Mouse (Mus musculus): ENCODE data around the gene Zfp146. TPM values are rescaled to one million over a fixed set of nuclear protein-coding genes. Genes with fewer than 3 reads are reported as not detected.
A peak's percentile ranks its signal among the peaks of the same experiment; 100 is the strongest.

Gene Zfp146
- total and polyA plus RNA-seq, 2 experiments from 2014 or later, result 5.7 to 18.6 TPM

- Histone ChIP-seq H3K4me1 (ENCODE audit: control insufficient read depth, insufficient read depth) (no peaks in the 10 kb centered on the region), H3K9me3 (replicated peaks; ENCODE audit: control insufficient read depth, low read length) (peaks cover 6% of the 10 kb centered on the region), H3K27ac (ENCODE audit: low read depth) (0 out of 2 replicates have a peak overlapping the region, but pooled peaks have one; percentile 64), H3K4me3 (ENCODE audit: low read depth, low read length) (peak overlapping the region; percentile 66), H3K27me3 (ENCODE audit: control insufficient read depth, insufficient read depth, low read length) (no peaks in the 10 kb centered on the region), H3K4me2 (ENCODE audit: low read depth, low read length) (peak overlapping the region; percentile 76), H3K36me3 (replicated peaks; ENCODE audit: control insufficient read depth, insufficient read depth, low read length) (no peaks in the 10 kb centered on the region; the same call in 1 of the 2 replicates), H3K9ac (replicated peaks; ENCODE audit: low read depth, low read length) (peak overlapping the region; percentile 64)
- no peak for DNase-seq (ENCODE audit: low spot score)
- WGBS, result 12% methylated on average over 8 of the region's 8 CpGs
- ATAC-seq (ENCODE audit: insufficient read depth, low read depth), result no peak
- TF ChIP-seq EP300 (IDR thresholded peaks at IDR 0.05; ENCODE audit: low read depth) (no peak), CTCF (IDR thresholded peaks at IDR 0.05; ENCODE audit: low read depth) (no peak)
Measured at GRCm38 (mm10) chr7:30143170-30143554, 26.4 kb downstream of the Zfp146 start.

DNA sequence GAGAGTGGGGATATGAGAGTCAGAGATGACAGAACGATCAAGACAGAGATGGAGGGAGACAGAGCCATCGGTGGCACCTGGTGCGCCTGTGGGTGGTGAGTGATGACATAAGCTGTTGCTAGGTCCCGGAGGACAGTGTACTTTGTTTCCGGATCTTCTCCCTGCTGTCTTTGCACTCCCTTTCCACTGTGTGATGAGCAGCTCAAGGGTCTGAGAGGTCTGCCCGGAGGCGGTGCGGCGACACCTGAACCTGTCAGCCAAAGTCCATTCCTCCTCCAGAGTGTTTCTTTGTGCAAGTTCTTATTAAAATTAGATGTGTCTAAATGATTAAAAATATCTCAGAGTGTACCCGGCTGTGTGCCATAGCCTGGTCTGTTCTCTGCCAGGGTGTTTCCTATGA is 32.7 kb downstream of the Zfp146 start:
- Histone ChIP-seq H3K9me3 (replicated peaks; ENCODE audit: control insufficient read depth, low read length) (no peaks in the 10 kb centered on the region; the same call in 1 of the 2 replicates), H3K27me3 (ENCODE audit: control insufficient read depth, insufficient read depth, low read length) (no peaks in the 10 kb centered on the region), H3K4me2 (ENCODE audit: low read depth, low read length) (no peak overlapping the region), H3K9ac (replicated peaks; ENCODE audit: low read depth, low read length) (no peak overlapping the region), H3K4me1 (ENCODE audit: control insufficient read depth, insufficient read depth) (no peaks in the 10 kb centered on the region), H3K27ac (ENCODE audit: low read depth) (no peak overlapping the region), H3K4me3 (ENCODE audit: low read depth, low read length) (no peak overlapping the region), H3K36me3 (replicated peaks; ENCODE audit: control insufficient read depth, insufficient read depth, low read length) (peaks cover 47% of the 10 kb centered on the region)
- DNase-seq (ENCODE audit: low spot score) (no peak), ATAC-seq (ENCODE audit: insufficient read depth, low read depth) (no peak)
- WGBS, result 85% methylated on average over 10 of the region's 10 CpGs
- TF ChIP-seq CTCF (IDR thresholded peaks at IDR 0.05; ENCODE audit: low read depth) (no peak), EP300 (IDR thresholded peaks at IDR 0.05; ENCODE audit: low read depth) (no peak)

DNA sequence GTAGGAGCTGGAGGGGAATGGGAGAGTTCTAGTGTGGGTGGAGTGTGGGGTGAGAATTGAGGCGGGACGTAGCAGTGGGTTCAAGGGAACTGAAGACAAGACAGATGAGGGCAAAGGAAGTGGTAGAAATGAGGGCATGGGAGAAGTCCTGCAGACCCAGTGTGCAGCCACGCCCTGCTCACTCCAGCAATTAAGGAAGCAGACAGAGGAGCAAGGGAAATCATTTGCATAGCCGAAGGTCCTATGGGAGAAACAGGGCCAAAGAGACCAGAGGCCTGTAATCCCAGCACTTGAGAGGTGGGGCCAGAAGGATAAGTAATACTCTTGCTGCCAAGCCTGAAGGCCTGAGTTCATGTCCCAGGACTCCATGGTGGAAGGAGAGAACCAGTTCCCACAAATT is 37.2 kb downstream of the Zfp146 start:
- Histone ChIP-seq H3K27me3 (ENCODE audit: control insufficient read depth, insufficient read depth, low read length) (no peaks in the 10 kb centered on the region), H3K4me1 (ENCODE audit: control insufficient read depth, insufficient read depth) (no peaks in the 10 kb centered on the region), H3K4me2 (ENCODE audit: low read depth, low read length) (no peak overlapping the region), H3K9ac (replicated peaks; ENCODE audit: low read depth, low read length) (no peak overlapping the region), H3K27ac (ENCODE audit: low read depth) (no peak overlapping the region), H3K4me3 (ENCODE audit: low read depth, low read length) (no peak overlapping the region), H3K36me3 (replicated peaks; ENCODE audit: control insufficient read depth, insufficient read depth, low read length) (peaks cover 83% of the 10 kb centered on the region), H3K9me3 (replicated peaks; ENCODE audit: control insufficient read depth, low read length) (no peaks in the 10 kb centered on the region; the same call in 1 of the 2 replicates)
- DNase-seq (ENCODE audit: low spot score) (no peak), ATAC-seq (ENCODE audit: insufficient read depth, low read depth) (no peak)
- 95% methylated on average over 4 of the region's 4 CpGs for WGBS
- TF ChIP-seq EP300 (IDR thresholded peaks at IDR 0.05; ENCODE audit: low read depth) (no peak), CTCF (IDR thresholded peaks at IDR 0.05; ENCODE audit: low read depth) (no peak)

DNA sequence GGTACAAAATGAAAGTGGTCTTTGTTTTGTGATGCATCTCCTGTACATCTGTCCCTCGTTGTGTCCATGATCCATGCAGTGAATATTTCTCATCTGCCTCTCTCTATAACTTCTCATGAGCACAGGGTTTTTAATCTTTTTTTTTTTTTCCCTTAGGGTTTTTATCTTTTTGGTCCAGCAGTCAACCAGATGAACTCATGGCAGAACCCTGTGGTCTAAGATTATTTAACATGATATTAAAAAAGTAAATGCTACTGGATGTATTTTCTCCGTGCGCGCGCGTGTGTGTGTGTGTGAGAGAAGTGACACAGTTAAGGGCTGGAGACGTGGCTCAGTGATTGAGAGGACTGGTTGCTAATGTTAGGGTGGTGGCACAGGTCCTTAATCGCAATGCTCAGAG is 39.6 kb downstream of the Zfp146 start:
- no peak overlapping the region for H3K4me3 ChIP-seq (ENCODE audit: low read depth, low read length)
- H3K4me2 ChIP-seq (ENCODE audit: low read depth, low read length), result no peak overlapping the region
- H3K9ac ChIP-seq (replicated peaks; ENCODE audit: low read depth, low read length), result no peak overlapping the region
- 89% methylated on average over 8 of the region's 8 CpGs for WGBS
- no peaks in the 10 kb centered on the region for H3K27me3 ChIP-seq (ENCODE audit: control insufficient read depth, insufficient read depth, low read length)
- H3K27ac ChIP-seq (ENCODE audit: low read depth), result no peak overlapping the region
- no peak for DNase-seq (ENCODE audit: low spot score)
- no peaks in the 10 kb centered on the region for H3K4me1 ChIP-seq (ENCODE audit: control insufficient read depth, insufficient read depth)
- H3K36me3 ChIP-seq (replicated peaks; ENCODE audit: control insufficient read depth, insufficient read depth, low read length), result peaks cover 89% of the 10 kb centered on the region
- ATAC-seq (ENCODE audit: insufficient read depth, low read depth), result no peak
- TF ChIP-seq CTCF (IDR thresholded peaks at IDR 0.05; ENCODE audit: low read depth) (no peak), EP300 (IDR thresholded peaks at IDR 0.05; ENCODE audit: low read depth) (no peak)
- H3K9me3 ChIP-seq (replicated peaks; ENCODE audit: control insufficient read depth, low read length), result no peaks in the 10 kb centered on the region; the same call in 1 of the 2 replicates

DNA sequence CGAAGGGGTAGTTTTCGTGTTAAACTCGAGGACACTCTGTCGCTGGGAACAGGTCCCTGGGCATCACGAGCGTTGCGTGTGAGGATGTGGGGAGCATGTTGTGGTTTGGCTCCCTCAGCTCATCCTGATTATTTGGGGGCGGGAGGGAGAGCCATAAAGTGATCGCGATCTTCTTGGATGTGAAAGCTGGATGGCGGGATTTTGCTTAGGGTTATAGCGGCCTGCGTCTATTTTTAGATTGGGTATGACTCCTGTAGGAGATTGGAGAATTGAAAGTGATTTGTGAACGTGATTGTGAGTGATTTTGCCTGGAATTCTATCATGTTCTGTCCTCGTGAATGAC is 47.4 kb downstream of the Zfp146 start:
- Histone ChIP-seq H3K27ac (ENCODE audit: low read depth) (peak overlapping the region; percentile 85), H3K36me3 (replicated peaks; ENCODE audit: control insufficient read depth, insufficient read depth, low read length) (peaks cover 19% of the 10 kb centered on the region), H3K9me3 (replicated peaks; ENCODE audit: control insufficient read depth, low read length) (no peaks in the 10 kb centered on the region), H3K9ac (replicated peaks; ENCODE audit: low read depth, low read length) (peak overlapping the region; percentile 81), H3K27me3 (ENCODE audit: control insufficient read depth, insufficient read depth, low read length) (no peaks in the 10 kb centered on the region), H3K4me1 (ENCODE audit: control insufficient read depth, insufficient read depth) (0 out of 2 replicates have a peak, but pooled peaks cover 4% of the 10 kb centered on the region), H3K4me3 (ENCODE audit: low read depth, low read length) (peak overlapping the region; percentile 92), H3K4me2 (ENCODE audit: low read depth, low read length) (peak overlapping the region; percentile 99)
- TF ChIP-seq CTCF (IDR thresholded peaks at IDR 0.05; ENCODE audit: low read depth), result no peak
- TF ChIP-seq EP300 (IDR thresholded peaks at IDR 0.05; ENCODE audit: low read depth), result no peak
- under 1% methylated on average over 15 of the region's 15 CpGs for WGBS
- peak; percentile 37; the same call in 1 of the 2 replicates for ATAC-seq (ENCODE audit: insufficient read depth, low read depth)
- DNase-seq (ENCODE audit: low spot score), result no peak
